8 mouse cellular contexts compared by ENCODE assay signal in the genomic region with DNA sequence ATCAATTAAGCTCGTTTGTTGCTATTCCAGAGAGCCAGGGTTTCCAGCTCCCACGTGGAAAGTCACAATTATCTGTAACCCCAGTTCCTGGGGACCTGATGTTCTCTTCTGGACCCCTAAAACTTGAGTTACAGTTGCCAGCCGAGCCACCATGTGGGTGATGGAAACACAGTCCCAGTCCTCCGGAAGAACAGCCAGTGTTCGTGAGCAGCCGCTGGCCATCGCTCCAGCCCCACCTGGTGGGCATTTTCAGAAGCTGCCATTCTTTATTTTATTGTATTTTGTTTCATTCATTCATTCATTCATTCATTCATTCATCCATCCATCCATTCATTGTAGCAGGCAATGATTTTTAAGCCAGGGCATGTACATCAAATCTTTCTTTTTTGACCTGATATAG. TPM values are rescaled to one million over a fixed set of nuclear protein-coding genes. Genes with fewer than 3 reads are reported as not detected.
DNase-seq lines count a peak whose midpoint lies in the region; ATAC-seq and TF ChIP-seq lines count a peak whose summit lies in the region.
"Had no signal": no experiment of that assay in that cellular context is flagged by ENCODE, and none has a peak within 500 bp of the region (broad histone marks: within the 10 kb centered on the region; RNA-seq: fewer than 3 reads in every experiment).

No protein-coding gene starts in this region.

- WGBS in hindbrain, postnatal 0 days, result 34% methylated on average over 7 of the region's 7 CpGs

- ATAC-seq in hindbrain, postnatal 0 days, result no peak

- H3K27ac ChIP-seq in hindbrain, postnatal 0 days, result no peak overlapping the region
- H3K27ac ChIP-seq: macrophage had no signal

- H3K4me1 ChIP-seq in E14TG2a.4 (replicated peaks; ENCODE audit: low read depth, low read length), result peaks cover 2% of the 10 kb centered on the region; the same call in 1 of the 2 replicates
- no peaks in the 10 kb centered on the region for H3K4me1 ChIP-seq in hindbrain, postnatal 0 days (ENCODE audit: insufficient read depth, low read length)

- no peak overlapping the region for H3K4me3 ChIP-seq in E14TG2a.4 (replicated peaks; ENCODE audit: low read length)
- no peak overlapping the region for H3K4me3 ChIP-seq in hindbrain, postnatal 0 days (ENCODE audit: low read length)

- peak; percentile 55 for TF ChIP-seq CTCF in E14TG2a.4 (conservative IDR thresholded peaks at IDR 0.05; ENCODE audit: low read length)
- TF ChIP-seq CTCF in hindbrain, postnatal 0 days (IDR thresholded peaks at IDR 0.05; ENCODE audit: low read depth), result peak; percentile 78

- peaks cover 32% of the 10 kb centered on the region for H3K36me3 ChIP-seq in E14TG2a.4 (ENCODE audit: insufficient read depth, low read length)
- H3K36me3 ChIP-seq in hindbrain, postnatal 0 days (ENCODE audit: insufficient read depth, low read length), result peaks cover 6% of the 10 kb centered on the region; the same call in 1 of the 2 replicates

- peak; percentile 34 for DNase-seq in kidney, postnatal 10 days
- no peak for DNase-seq in kidney, postnatal 14 days
- DNase-seq in NIH3T3 (ENCODE audit: low read depth), result peak; percentile 18
- peak; percentile 59 for DNase-seq in hindbrain, postnatal 0 days (ENCODE audit: low spot score)
- no peak for DNase-seq in spleen, postnatal 36 days (ENCODE audit: low spot score in 2 of 2)
- no peak for DNase-seq in testis, postnatal 10 days (ENCODE audit: low spot score)

- H3K9me3 ChIP-seq in E14TG2a.4 (ENCODE audit: low read length), result no peaks in the 10 kb centered on the region
- no peaks in the 10 kb centered on the region for H3K9me3 ChIP-seq in hindbrain, postnatal 0 days (ENCODE audit: low read length)

- H3K27me3 ChIP-seq in E14TG2a.4 (ENCODE audit: insufficient read depth, low read length), result no peaks in the 10 kb centered on the region
- no peaks in the 10 kb centered on the region for H3K27me3 ChIP-seq in hindbrain, postnatal 0 days (ENCODE audit: insufficient read depth, low read length)

- H3K9ac ChIP-seq in hindbrain, postnatal 0 days (replicated peaks; ENCODE audit: low read length), result no peak overlapping the region

- no peak overlapping the region for H3K4me2 ChIP-seq in hindbrain, postnatal 0 days (ENCODE audit: low read depth, low read length)

RNA-seq across cellular contexts. Expression of a gene that starts 14.0 kb away (rescaled TPM):
- 26.5 and 32.8 TPM in 2 replicates for total RNA-seq in hindbrain, postnatal 0 days (2014; rRNA removed)
- 27.4 and 28.3 TPM in 2 replicates for polyA plus RNA-seq in hindbrain, postnatal 0 days (2015; fragmentation: Nextera tagmentation; extraction: Ambion mirVana)

Comparison
In these comparisons a context has a peak if more than half of its experiments do, and no peak if none do; other contexts are left out.
1. DNase-seq: peak in kidney, postnatal 10 days (single experiment), NIH3T3 (single experiment) and hindbrain, postnatal 0 days (single experiment); none in kidney, postnatal 14 days (single experiment), spleen, postnatal 36 days (0 of 2) and testis, postnatal 10 days (single experiment).